Mouse (Mus musculus): ENCODE results near the gene Acsl5.

DNA sequence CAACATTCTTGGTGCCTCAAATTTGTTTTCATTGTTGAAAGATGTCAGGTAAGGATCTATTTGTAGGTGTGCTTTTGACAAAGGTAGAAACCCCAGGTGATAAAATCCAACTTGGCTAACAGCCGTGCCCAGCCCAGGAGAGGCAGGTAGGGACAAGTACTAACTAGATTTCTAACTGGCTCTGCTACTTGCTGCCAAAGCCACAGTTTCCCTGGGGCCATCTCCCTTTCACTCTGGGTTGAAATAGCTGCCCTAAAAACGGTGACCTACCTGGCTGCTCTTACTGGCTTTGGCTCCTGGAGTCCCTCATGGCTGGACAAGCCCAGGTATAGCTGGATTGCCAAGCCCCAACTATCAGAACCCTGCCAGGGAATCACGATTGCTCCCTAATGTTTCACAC, 15.0 kb downstream of the Acsl5 start:
- TF ChIP-seq CTCF (conservative IDR thresholded peaks at IDR 0.05; ENCODE audit: insufficient read depth, insufficient read length, low read depth, low read length) (no peak), POLR2A (IDR thresholded peaks at IDR 0.05; ENCODE audit: low read depth, low read length) (no peak)

Data from kidney, adult 2 months (tissue).